Mouse (Mus musculus): ENCODE measurements around the gene Zfp287. TPM values are rescaled to one million over a fixed set of nuclear protein-coding genes. Genes with fewer than 3 reads are reported as not detected.

Zfp287 gene
- polyA plus RNA-seq, 1 experiment from 2014 or later: 2.5 TPM

DNA sequence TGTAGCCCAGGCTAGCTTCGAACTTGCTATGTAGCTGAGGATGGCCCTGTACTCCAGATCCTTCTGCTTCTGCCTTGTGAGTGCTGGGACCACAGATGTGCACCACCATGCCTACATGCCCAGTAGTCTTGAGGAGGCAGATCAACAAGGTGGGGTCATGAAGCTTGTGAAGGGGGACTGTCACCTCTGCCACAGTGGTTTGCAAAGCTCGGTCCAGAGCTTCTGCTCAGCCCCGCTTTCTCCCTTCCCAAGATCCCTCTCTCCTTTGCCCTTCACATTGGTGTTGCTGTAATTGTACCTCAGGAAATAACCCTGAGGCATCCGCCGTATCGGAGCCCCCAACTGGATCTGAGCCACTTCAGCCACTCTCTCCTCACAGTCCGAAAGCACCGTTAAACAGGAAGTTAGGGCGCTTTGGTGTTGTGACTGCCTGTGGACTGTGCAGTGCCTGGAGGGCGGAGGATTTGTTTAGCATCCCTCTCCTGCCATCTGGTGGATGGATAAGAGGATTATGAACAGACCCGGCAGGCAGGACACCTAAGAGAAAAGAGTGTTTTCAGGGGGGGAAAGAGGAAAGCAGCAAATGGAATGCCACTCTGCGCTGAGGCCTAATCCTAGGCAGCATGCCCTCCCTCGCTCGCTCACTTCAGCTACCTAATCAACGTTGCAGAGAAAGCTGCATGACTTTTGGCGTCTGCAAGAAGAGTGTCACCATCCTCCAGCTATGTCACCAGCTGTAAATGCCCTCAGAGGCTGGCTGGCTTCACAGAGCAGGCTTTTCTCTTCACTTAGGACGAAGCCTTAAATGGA lies 56.0 kb downstream of the Zfp287 start:
- 19% methylated on average over 17 of the region's 17 CpGs for WGBS
- H3K4me3 ChIP-seq (ENCODE audit: low read depth, low read length): no peak overlapping the region

DNA sequence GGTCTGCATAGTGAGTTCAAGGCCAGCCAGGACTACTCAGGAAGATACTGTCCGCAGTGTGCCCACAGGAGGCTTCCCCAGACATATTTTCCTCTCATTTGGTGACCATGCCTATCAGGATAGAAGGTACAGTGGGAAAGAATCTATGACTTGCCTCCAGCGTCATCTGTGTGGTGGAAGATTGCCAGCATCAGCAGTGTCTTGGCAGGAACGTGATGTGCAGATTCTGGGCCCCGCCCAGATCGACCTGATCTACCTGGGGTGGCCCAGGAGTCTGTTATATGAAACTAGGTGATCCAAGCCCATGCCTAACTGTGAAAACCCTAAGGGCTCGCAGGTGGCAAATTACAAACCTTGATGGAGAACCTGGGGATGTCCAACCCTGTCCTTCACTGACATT lies 61.7 kb downstream of the Zfp287 start:
- no peak overlapping the region for H3K4me3 ChIP-seq (ENCODE audit: low read depth, low read length)
- WGBS: 66% methylated on average over 6 of the region's 6 CpGs
- no peaks in the 10 kb centered on the region for H3K36me3 ChIP-seq (ENCODE audit: control insufficient read depth, insufficient read depth, low read length)
- H3K27ac ChIP-seq (replicated peaks): no peak overlapping the region
- H3K9me3 ChIP-seq (ENCODE audit: control insufficient read depth, low read length): no peaks in the 10 kb centered on the region
- H3K9ac ChIP-seq (ENCODE audit: low read length): no peak overlapping the region
- H3K27me3 ChIP-seq (ENCODE audit: control insufficient read depth, insufficient read depth, low read length): no peaks in the 10 kb centered on the region
- DNase-seq (ENCODE audit: low spot score): no peak
- TF ChIP-seq CTCF (IDR thresholded peaks at IDR 0.05; ENCODE audit: low read depth) (no peak), EP300 (optimal IDR thresholded peaks at IDR 0.05) (no peak)
- no peak for ATAC-seq (ENCODE audit: low FRiP score, low TSS enrichment)
- H3K4me1 ChIP-seq (replicated peaks; ENCODE audit: control insufficient read depth, insufficient read depth): no peaks in the 10 kb centered on the region
- H3K4me2 ChIP-seq (replicated peaks; ENCODE audit: low read depth): no peak overlapping the region

More for the DNA sequence above, 56.0 kb downstream of the Zfp287 start:
- H3K27ac ChIP-seq (replicated peaks): no peak overlapping the region
- H3K9me3 ChIP-seq (ENCODE audit: control insufficient read depth, low read length): no peaks in the 10 kb centered on the region
- TF ChIP-seq CTCF (IDR thresholded peaks at IDR 0.05; ENCODE audit: low read depth) (peak; percentile 96), EP300 (optimal IDR thresholded peaks at IDR 0.05) (no peak)
- peak overlapping the region; percentile 34 for H3K4me2 ChIP-seq (replicated peaks; ENCODE audit: low read depth)
- H3K4me1 ChIP-seq (replicated peaks; ENCODE audit: control insufficient read depth, insufficient read depth): no peaks in the 10 kb centered on the region
- H3K27me3 ChIP-seq (ENCODE audit: control insufficient read depth, insufficient read depth, low read length): no peaks in the 10 kb centered on the region
- ATAC-seq (ENCODE audit: low FRiP score, low TSS enrichment) (peak; percentile 93), DNase-seq (ENCODE audit: low spot score) (peak; percentile 70)
- H3K36me3 ChIP-seq (ENCODE audit: control insufficient read depth, insufficient read depth, low read length): no peaks in the 10 kb centered on the region
- no peak overlapping the region for H3K9ac ChIP-seq (ENCODE audit: low read length)

DNA sequence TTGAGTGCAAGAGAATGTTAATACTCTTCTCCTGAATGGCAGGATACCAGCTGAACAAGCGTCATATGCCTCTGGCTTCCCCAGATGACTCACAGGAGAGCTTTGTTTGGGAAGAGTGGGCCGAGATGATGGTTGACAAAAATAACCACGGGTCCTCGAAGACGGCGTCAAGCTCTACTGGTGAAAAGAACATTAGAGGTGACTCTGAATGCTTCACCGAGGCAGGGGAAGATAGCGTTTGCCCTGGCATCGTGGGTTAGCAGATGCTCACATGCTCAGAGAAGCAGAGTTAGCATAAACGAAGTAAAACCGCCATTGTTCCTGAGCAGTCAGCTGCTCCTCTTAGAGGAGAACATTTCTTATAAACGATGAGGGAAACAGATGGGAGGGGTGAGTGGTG lies 62.2 kb downstream of the Zfp287 start:
- Histone ChIP-seq H3K9me3 (ENCODE audit: control insufficient read depth, low read length) (no peaks in the 10 kb centered on the region), H3K27ac (replicated peaks) (no peak overlapping the region; the same call in 1 of the 2 replicates), H3K9ac (ENCODE audit: low read length) (no peak overlapping the region), H3K4me2 (replicated peaks; ENCODE audit: low read depth) (no peak overlapping the region), H3K4me1 (replicated peaks; ENCODE audit: control insufficient read depth, insufficient read depth) (no peaks in the 10 kb centered on the region), H3K27me3 (ENCODE audit: control insufficient read depth, insufficient read depth, low read length) (no peaks in the 10 kb centered on the region), H3K36me3 (ENCODE audit: control insufficient read depth, insufficient read depth, low read length) (no peaks in the 10 kb centered on the region), H3K4me3 (ENCODE audit: low read depth, low read length) (no peak overlapping the region)
- no peak for TF ChIP-seq EP300 (optimal IDR thresholded peaks at IDR 0.05)
- no peak for TF ChIP-seq CTCF (IDR thresholded peaks at IDR 0.05; ENCODE audit: low read depth)
- ATAC-seq (ENCODE audit: low FRiP score, low TSS enrichment) (no peak), DNase-seq (ENCODE audit: low spot score) (no peak)
- WGBS: 36% methylated on average over 12 of the region's 12 CpGs

DNA sequence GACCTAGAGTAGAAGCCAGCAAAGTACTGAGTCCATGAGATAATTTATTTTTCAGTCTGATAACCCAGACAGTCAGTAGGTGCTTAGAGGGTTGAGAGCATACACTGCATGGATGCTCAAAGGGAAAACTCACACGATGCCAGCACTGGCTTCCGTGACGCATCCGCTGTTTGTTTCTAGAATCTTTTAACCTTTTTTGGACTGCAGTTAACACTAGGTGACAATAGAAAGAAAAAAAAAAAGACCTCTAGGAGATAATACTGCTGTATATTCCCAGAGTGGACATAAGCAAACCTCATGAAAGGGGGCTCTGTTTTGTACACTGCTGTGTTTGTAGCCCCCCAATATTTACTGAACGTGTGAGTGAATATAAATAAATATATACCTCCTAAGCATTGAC lies 62.7 kb downstream of the Zfp287 start:
- no peak overlapping the region for H3K27ac ChIP-seq (replicated peaks)
- H3K4me2 ChIP-seq (replicated peaks; ENCODE audit: low read depth): no peak overlapping the region
- no peaks in the 10 kb centered on the region for H3K9me3 ChIP-seq (ENCODE audit: control insufficient read depth, low read length)
- no peak for TF ChIP-seq EP300 (optimal IDR thresholded peaks at IDR 0.05)
- no peak for TF ChIP-seq CTCF (IDR thresholded peaks at IDR 0.05; ENCODE audit: low read depth)
- no peak overlapping the region for H3K9ac ChIP-seq (ENCODE audit: low read length)
- no peak overlapping the region for H3K4me3 ChIP-seq (ENCODE audit: low read depth, low read length)
- ATAC-seq (ENCODE audit: low FRiP score, low TSS enrichment) (no peak), DNase-seq (ENCODE audit: low spot score) (no peak)
- 84% methylated on average over 5 of the region's 5 CpGs for WGBS
- no peaks in the 10 kb centered on the region for H3K36me3 ChIP-seq (ENCODE audit: control insufficient read depth, insufficient read depth, low read length)
- H3K27me3 ChIP-seq (ENCODE audit: control insufficient read depth, insufficient read depth, low read length): no peaks in the 10 kb centered on the region
- no peaks in the 10 kb centered on the region for H3K4me1 ChIP-seq (replicated peaks; ENCODE audit: control insufficient read depth, insufficient read depth)

DNA sequence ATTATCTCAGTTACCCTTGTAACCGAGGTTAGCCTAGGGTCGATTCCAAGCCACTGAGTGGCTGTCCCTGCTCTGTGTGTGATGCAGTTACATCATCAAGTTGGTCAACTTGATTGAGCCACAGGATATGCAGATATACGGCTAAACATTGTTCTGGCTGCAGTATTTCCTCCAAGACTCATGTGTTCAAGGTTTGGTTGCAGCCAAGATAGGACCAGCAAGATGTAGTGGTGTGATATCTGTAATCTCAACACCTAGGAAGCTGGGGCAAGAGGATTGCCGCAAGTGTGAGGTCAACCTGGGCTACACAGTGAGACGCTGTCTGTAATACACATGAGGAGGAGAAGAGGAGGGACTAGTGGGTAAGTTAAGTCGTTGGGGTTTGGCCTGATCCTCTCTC lies 67.5 kb downstream of the Zfp287 start:
- no peaks in the 10 kb centered on the region for H3K4me1 ChIP-seq (replicated peaks; ENCODE audit: control insufficient read depth, insufficient read depth)
- 83% methylated on average over 6 of the region's 6 CpGs for WGBS
- DNase-seq (ENCODE audit: low spot score) (no peak), ATAC-seq (ENCODE audit: low FRiP score, low TSS enrichment) (no peak)
- H3K4me2 ChIP-seq (replicated peaks; ENCODE audit: low read depth): no peak overlapping the region
- no peaks in the 10 kb centered on the region for H3K27me3 ChIP-seq (ENCODE audit: control insufficient read depth, insufficient read depth, low read length)
- no peaks in the 10 kb centered on the region; the same call in 1 of the 2 replicates for H3K36me3 ChIP-seq (ENCODE audit: control insufficient read depth, insufficient read depth, low read length)
- H3K4me3 ChIP-seq (ENCODE audit: low read depth, low read length): no peak overlapping the region
- TF ChIP-seq CTCF (IDR thresholded peaks at IDR 0.05; ENCODE audit: low read depth): no peak
- TF ChIP-seq EP300 (optimal IDR thresholded peaks at IDR 0.05): no peak
- no peak overlapping the region for H3K27ac ChIP-seq (replicated peaks)
- no peak overlapping the region for H3K9ac ChIP-seq (ENCODE audit: low read length)
- H3K9me3 ChIP-seq (ENCODE audit: control insufficient read depth, low read length): no peaks in the 10 kb centered on the region

DNA sequence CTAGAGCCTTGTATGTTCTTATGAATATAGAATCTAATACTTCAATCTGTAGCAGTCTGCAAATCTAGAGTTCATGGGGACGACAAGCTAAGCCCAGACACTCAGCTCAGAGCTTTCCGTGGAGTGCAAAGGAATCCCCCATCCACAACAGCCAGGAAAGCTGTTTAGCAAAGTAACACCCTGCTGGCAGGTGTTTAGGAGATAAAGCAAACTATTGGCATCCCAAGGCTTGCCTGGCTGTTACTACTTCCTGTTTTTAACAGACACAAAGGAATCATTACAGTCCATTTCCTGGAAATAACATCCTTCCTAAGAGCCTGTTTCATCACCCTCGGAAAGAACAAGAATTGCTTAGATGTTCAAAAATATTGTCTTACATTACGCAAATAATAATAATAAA lies 70.8 kb downstream of the Zfp287 start:
- Histone ChIP-seq H3K9me3 (ENCODE audit: control insufficient read depth, low read length) (no peaks in the 10 kb centered on the region), H3K36me3 (ENCODE audit: control insufficient read depth, insufficient read depth, low read length) (no peaks in the 10 kb centered on the region; the same call in 1 of the 2 replicates), H3K27ac (replicated peaks) (no peak overlapping the region), H3K4me2 (replicated peaks; ENCODE audit: low read depth) (no peak overlapping the region), H3K9ac (ENCODE audit: low read length) (no peak overlapping the region), H3K4me1 (replicated peaks; ENCODE audit: control insufficient read depth, insufficient read depth) (no peaks in the 10 kb centered on the region), H3K4me3 (ENCODE audit: low read depth, low read length) (no peak overlapping the region), H3K27me3 (ENCODE audit: control insufficient read depth, insufficient read depth, low read length) (no peaks in the 10 kb centered on the region)
- TF ChIP-seq CTCF (IDR thresholded peaks at IDR 0.05; ENCODE audit: low read depth) (no peak), EP300 (optimal IDR thresholded peaks at IDR 0.05) (no peak)
- WGBS: 62% methylated on average over 4 of the region's 4 CpGs
- ATAC-seq (ENCODE audit: low FRiP score, low TSS enrichment): no peak
- no peak for DNase-seq (ENCODE audit: low spot score)

All from stomach, postnatal 0 days (tissue).